Mouse (Mus musculus): ENCODE measurements at regions not wholly inside any gene's neighbourhood (a gene's known extent, or its start where the extent isn't known, plus 50 kb on each side); places are given as distances from the start of the nearest gene placed in this dataset.

DNA sequence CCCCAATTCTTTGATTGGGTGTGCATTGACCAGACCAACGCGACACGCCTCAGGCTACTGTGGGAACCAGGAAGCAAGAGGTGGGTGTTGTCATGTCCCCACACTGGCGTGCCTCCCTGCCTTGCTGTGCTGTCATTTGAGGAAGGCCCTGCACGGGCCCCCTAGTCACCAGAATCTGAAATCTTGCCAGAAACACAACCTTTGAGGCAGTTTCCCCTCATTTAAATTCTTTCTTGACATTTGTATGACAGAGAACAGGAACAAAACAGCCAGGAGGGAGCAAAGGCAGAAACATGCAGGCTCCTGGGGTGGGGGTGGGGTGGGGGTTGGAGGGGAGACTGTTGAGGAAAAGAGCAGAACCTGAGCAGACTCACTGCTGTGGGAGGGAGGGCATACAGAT is 309.5 kb downstream of the Mroh4 start:
- Histone ChIP-seq H3K4me3 (ENCODE audit: insufficient read depth in 1 of 2, low read depth in 1 of 2, low read length in 2 of 2, poor library complexity in 1 of 2, severe bottlenecking in 1 of 2) (no peak overlapping the region), H3K9ac (ENCODE audit: insufficient read depth, low read depth, low read length, poor library complexity, severe bottlenecking) (no peak overlapping the region), H3K9me3 (ENCODE audit: control insufficient read depth, insufficient read depth, low read depth, low read length) (no peaks in the 10 kb centered on the region), H3K27ac (ENCODE audit: insufficient read depth, low read depth, low read length, poor library complexity, severe bottlenecking) (no peak overlapping the region), H3K4me1 (ENCODE audit: control insufficient read depth in 2 of 2, insufficient read depth in 2 of 2, low read length in 2 of 2, poor library complexity in 1 of 2) (peaks cover 0 to 19% of the 10 kb centered on the region in 2 experiments; a peak in 2 of 4 replicates), H3K36me3 (ENCODE audit: control insufficient read depth, insufficient read depth, low read length, poor library complexity, severe bottlenecking) (no peaks in the 10 kb centered on the region)
- no peak for TF ChIP-seq HCFC1 (IDR thresholded peaks at IDR 0.05; ENCODE audit: borderline replicate concordance, insufficient read depth, low read length)
- in situ Hi-C loops (cut with MboI; ENCODE audit: low sequenced_read_pairs in 2 of 2, unreplicated experiment in 2 of 2): no loop called here
- DNase-seq (ENCODE audit: low read depth, low spot score): no peak

DNA sequence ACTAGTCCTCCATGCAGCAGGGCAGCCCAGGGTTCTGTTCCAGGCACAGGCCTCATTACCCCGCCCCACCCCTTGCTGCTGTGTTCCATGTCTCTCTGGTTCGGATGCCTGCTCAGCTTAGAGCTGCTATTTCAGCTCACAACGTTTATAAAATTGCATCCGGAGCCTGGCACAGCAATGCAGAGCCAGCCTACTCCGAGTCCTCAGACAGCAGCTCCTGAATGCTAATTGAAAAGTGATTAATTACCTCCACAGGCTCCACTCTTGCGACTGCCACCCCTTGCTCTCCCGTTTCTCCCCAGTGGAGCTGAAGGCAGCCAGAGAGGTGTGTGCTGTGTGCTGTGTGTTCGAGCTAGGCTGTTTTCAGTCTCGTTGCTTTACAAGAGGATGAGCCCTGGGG is 310.6 kb downstream of the Mroh4 start:
- peaks cover 0 to 19% of the 10 kb centered on the region in 2 experiments; a peak in 2 of 4 replicates for H3K4me1 ChIP-seq (ENCODE audit: control insufficient read depth in 2 of 2, insufficient read depth in 2 of 2, low read length in 2 of 2, poor library complexity in 1 of 2)
- no peak overlapping the region for H3K27ac ChIP-seq (ENCODE audit: insufficient read depth, low read depth, low read length, poor library complexity, severe bottlenecking)
- H3K9ac ChIP-seq (ENCODE audit: insufficient read depth, low read depth, low read length, poor library complexity, severe bottlenecking): no peak overlapping the region
- in situ Hi-C loops (cut with MboI; ENCODE audit: low sequenced_read_pairs in 2 of 2, unreplicated experiment in 2 of 2): no loop called here
- DNase-seq (ENCODE audit: low read depth, low spot score): no peak
- H3K9me3 ChIP-seq (ENCODE audit: control insufficient read depth, insufficient read depth, low read depth, low read length): no peaks in the 10 kb centered on the region
- no peaks in the 10 kb centered on the region for H3K36me3 ChIP-seq (ENCODE audit: control insufficient read depth, insufficient read depth, low read length, poor library complexity, severe bottlenecking)
- no peak overlapping the region for H3K4me3 ChIP-seq (ENCODE audit: insufficient read depth in 1 of 2, low read depth in 1 of 2, low read length in 2 of 2, poor library complexity in 1 of 2, severe bottlenecking in 1 of 2)
- TF ChIP-seq CHD2 (IDR thresholded peaks at IDR 0.05; ENCODE audit: low read depth, low read length) (no peak), MAFK (IDR thresholded peaks at IDR 0.05; ENCODE audit: insufficient read depth, low read depth, low read length) (no peak)

DNA sequence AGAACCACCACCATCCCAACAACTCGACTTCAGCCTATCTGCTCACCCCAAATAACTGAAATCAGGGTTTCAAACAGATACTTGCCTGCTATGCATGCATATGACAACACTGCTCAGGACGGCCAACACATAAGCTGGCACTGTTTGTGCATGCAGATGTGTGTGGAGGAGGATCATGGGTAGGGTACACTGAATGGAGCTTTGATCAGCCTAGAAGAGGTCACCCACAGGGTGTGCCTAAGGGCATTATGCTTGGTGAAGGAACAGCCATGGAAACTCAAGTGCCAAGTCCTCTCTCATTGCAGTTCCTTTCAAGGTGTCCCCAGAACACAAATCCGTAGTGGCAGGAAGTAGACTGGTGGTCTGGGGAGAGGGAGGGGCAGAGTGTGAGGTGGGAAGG is 316.7 kb downstream of the Mroh4 start:
- in situ Hi-C loops (cut with MboI; ENCODE audit: low sequenced_read_pairs in 2 of 2, unreplicated experiment in 2 of 2): no loop called here
- Histone ChIP-seq H3K27ac (ENCODE audit: insufficient read depth, low read depth, low read length, poor library complexity, severe bottlenecking) (no peak overlapping the region), H3K4me1 (ENCODE audit: control insufficient read depth in 2 of 2, insufficient read depth in 2 of 2, low read length in 2 of 2, poor library complexity in 1 of 2) (peaks cover 0 to 4% of the 10 kb centered on the region in 2 experiments; a peak in 1 of 4 replicates), H3K9ac (ENCODE audit: insufficient read depth, low read depth, low read length, poor library complexity, severe bottlenecking) (no peak overlapping the region), H3K4me3 (ENCODE audit: insufficient read depth in 1 of 2, low read depth in 1 of 2, low read length in 2 of 2, poor library complexity in 1 of 2, severe bottlenecking in 1 of 2) (no peak overlapping the region), H3K36me3 (ENCODE audit: control insufficient read depth, insufficient read depth, low read length, poor library complexity, severe bottlenecking) (no peaks in the 10 kb centered on the region), H3K9me3 (ENCODE audit: control insufficient read depth, insufficient read depth, low read depth, low read length) (no peaks in the 10 kb centered on the region)
- no peak for DNase-seq (ENCODE audit: low read depth, low spot score)
- TF ChIP-seq ZC3H11A (IDR thresholded peaks at IDR 0.05; ENCODE audit: borderline replicate concordance, low read depth, low read length) (no peak), CHD2 (IDR thresholded peaks at IDR 0.05; ENCODE audit: low read depth, low read length) (no peak), MAFK (IDR thresholded peaks at IDR 0.05; ENCODE audit: insufficient read depth, low read depth, low read length) (no peak), ZNF384 (IDR thresholded peaks at IDR 0.05; ENCODE audit: low read depth, low read length) (no peak), HCFC1 (IDR thresholded peaks at IDR 0.05; ENCODE audit: borderline replicate concordance, insufficient read depth, low read length) (no peak)

DNA sequence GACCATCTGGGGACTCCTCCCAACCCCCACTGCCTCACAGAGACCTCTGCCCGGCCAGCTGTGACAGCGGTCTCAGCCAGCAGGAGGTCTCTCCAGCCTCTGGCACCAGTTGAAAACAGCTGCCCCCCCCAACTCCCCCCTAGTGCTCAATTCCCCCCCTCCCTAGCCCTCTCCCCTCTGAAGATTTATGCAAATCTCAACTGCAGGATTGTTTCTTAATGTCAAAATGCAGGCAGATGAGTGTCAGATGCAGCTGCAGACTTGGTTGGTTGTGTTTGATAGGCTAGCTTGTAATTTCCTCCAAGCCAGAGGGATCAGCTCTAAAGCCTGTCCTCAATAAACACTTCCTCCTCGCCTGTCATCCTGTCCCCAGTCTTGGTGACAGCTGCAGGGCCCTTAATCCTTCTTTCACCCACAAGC is 317.7 kb downstream of the Mroh4 start:
- no peak overlapping the region for H3K9ac ChIP-seq (ENCODE audit: insufficient read depth, low read depth, low read length, poor library complexity, severe bottlenecking)
- no peak for TF ChIP-seq CHD2 (IDR thresholded peaks at IDR 0.05; ENCODE audit: low read depth, low read length)
- no peak for TF ChIP-seq MAFK (IDR thresholded peaks at IDR 0.05; ENCODE audit: insufficient read depth, low read depth, low read length)
- TF ChIP-seq ZC3H11A (IDR thresholded peaks at IDR 0.05; ENCODE audit: borderline replicate concordance, low read depth, low read length): no peak
- TF ChIP-seq HCFC1 (IDR thresholded peaks at IDR 0.05; ENCODE audit: borderline replicate concordance, insufficient read depth, low read length): no peak
- no peak for TF ChIP-seq ZNF384 (IDR thresholded peaks at IDR 0.05; ENCODE audit: low read depth, low read length)
- H3K27ac ChIP-seq (ENCODE audit: insufficient read depth, low read depth, low read length, poor library complexity, severe bottlenecking): no peak overlapping the region
- no peak overlapping the region for H3K4me3 ChIP-seq (ENCODE audit: insufficient read depth in 1 of 2, low read depth in 1 of 2, low read length in 2 of 2, poor library complexity in 1 of 2, severe bottlenecking in 1 of 2)
- H3K36me3 ChIP-seq (ENCODE audit: control insufficient read depth, insufficient read depth, low read length, poor library complexity, severe bottlenecking): no peaks in the 10 kb centered on the region
- H3K4me1 ChIP-seq (ENCODE audit: control insufficient read depth in 2 of 2, insufficient read depth in 2 of 2, low read length in 2 of 2, poor library complexity in 1 of 2): no peaks in the 10 kb centered on the region
- in situ Hi-C loops (cut with MboI; ENCODE audit: low sequenced_read_pairs in 2 of 2, unreplicated experiment in 2 of 2): no loop called here
- no peaks in the 10 kb centered on the region for H3K9me3 ChIP-seq (ENCODE audit: control insufficient read depth, insufficient read depth, low read depth, low read length)
- DNase-seq (ENCODE audit: low read depth, low spot score): no peak

DNA sequence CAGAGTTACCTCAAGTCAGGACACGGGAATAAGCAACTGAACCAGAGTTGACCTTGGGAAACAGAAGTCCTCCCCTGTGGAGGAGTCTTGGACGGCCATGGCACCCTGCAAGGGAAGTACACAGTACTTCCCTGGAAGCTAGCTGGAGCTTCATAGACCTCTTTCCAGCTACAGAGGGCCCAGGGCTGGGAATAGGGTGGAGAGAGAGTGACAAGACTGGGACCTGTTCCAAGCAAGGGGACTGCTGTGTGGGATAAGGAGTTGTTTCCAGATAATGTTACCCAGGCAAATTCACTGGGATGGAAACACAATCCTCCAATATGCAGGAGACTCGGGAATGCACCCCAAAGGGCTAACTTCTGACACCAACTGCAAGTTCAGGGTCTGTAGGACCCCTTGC is 325.1 kb downstream of the Mroh4 start:
- in situ Hi-C loops (cut with MboI; ENCODE audit: low sequenced_read_pairs in 2 of 2, unreplicated experiment in 2 of 2): no loop called here
- Histone ChIP-seq H3K36me3 (ENCODE audit: control insufficient read depth, insufficient read depth, low read length, poor library complexity, severe bottlenecking) (no peaks in the 10 kb centered on the region), H3K4me3 (ENCODE audit: insufficient read depth in 1 of 2, low read depth in 1 of 2, low read length in 2 of 2, poor library complexity in 1 of 2, severe bottlenecking in 1 of 2) (no peak overlapping the region), H3K27ac (ENCODE audit: insufficient read depth, low read depth, low read length, poor library complexity, severe bottlenecking) (no peak overlapping the region), H3K9me3 (ENCODE audit: control insufficient read depth, insufficient read depth, low read depth, low read length) (no peaks in the 10 kb centered on the region), H3K4me1 (ENCODE audit: control insufficient read depth in 2 of 2, insufficient read depth in 2 of 2, low read length in 2 of 2, poor library complexity in 1 of 2) (no peaks in the 10 kb centered on the region), H3K9ac (ENCODE audit: insufficient read depth, low read depth, low read length, poor library complexity, severe bottlenecking) (no peak overlapping the region)
- TF ChIP-seq HCFC1 (IDR thresholded peaks at IDR 0.05; ENCODE audit: borderline replicate concordance, insufficient read depth, low read length) (no peak), ZC3H11A (IDR thresholded peaks at IDR 0.05; ENCODE audit: borderline replicate concordance, low read depth, low read length) (no peak), ZNF384 (IDR thresholded peaks at IDR 0.05; ENCODE audit: low read depth, low read length) (no peak), MAFK (IDR thresholded peaks at IDR 0.05; ENCODE audit: insufficient read depth, low read depth, low read length) (no peak), CHD2 (IDR thresholded peaks at IDR 0.05; ENCODE audit: low read depth, low read length) (no peak)
- DNase-seq (ENCODE audit: low read depth, low spot score): no peak

Measured in ES-E14 (cell line).